Mouse (Mus musculus) thymus, adult 2 months (tissue): ENCODE results near the gene Lrfn1. TPM values are rescaled to one million over a fixed set of nuclear protein-coding genes. Genes with fewer than 3 reads are reported as not detected.

Experiments
- DNase-seq: peaks from one replicate; pipeline ENCODE4 v3.0.0; 2021
- H3K27ac ChIP-seq: fragments of 200-500 bp; 2 replicates; pipeline ENCODE4 v1.5.1; 2012; ENCODE audit warnings: low read length, control low read depth; ENCODE audit not compliant: control insufficient read depth, insufficient read depth
- H3K27me3 ChIP-seq: fragments of 200-500 bp; 2 replicates; pipeline ENCODE4 v1.6.1; 2012; ENCODE audit warnings: mild to moderate bottlenecking, low read length, moderate library complexity, mixed read lengths; ENCODE audit not compliant: control insufficient read depth, insufficient read depth
- H3K36me3 ChIP-seq: fragments of 200-500 bp; 2 replicates; pipeline ENCODE4 v1.6.1; 2012; ENCODE audit warnings: mild to moderate bottlenecking, low read length, moderate library complexity; ENCODE audit not compliant: control insufficient read depth, insufficient read depth
- H3K4me1 ChIP-seq: fragments of 200-500 bp; replicated peaks from 2 replicates; pipeline ENCODE4 v1.6.1; 2012; ENCODE audit warnings: low read length; ENCODE audit not compliant: control insufficient read depth, insufficient read depth
- H3K4me3 ChIP-seq: fragments of 200-500 bp; 2 replicates; pipeline ENCODE4 v1.5.1; 2012; ENCODE audit warnings: mild to moderate bottlenecking, low read length, control low read depth, moderate library complexity; ENCODE audit not compliant: control insufficient read depth, insufficient read depth
- CTCF ChIP-seq: fragments of 200-500 bp; IDR thresholded peaks from 2 replicates; pipeline ENCODE4 v1.5.1; 2012; ENCODE audit warnings: mild to moderate bottlenecking, control low read depth, low read length, moderate library complexity, borderline replicate concordance; ENCODE audit not compliant: control insufficient read depth, poor library complexity, insufficient read depth; ENCODE audit errors: extremely low read depth
- POLR2A ChIP-seq: fragments of 200-500 bp; IDR thresholded peaks from 2 replicates; pipeline ENCODE4 v1.6.1; 2012; ENCODE audit warnings: mild to moderate bottlenecking, low read length, control low read depth, moderate library complexity; ENCODE audit not compliant: control insufficient read depth, poor library complexity, insufficient read depth; ENCODE audit errors: extremely low read depth
- WGBS: fragments of 180-500 bp; shearing (Covaris S2); methylation state at CpG from one replicate; pipeline ENCODE4 v1.1.7; 2018; 5-methylcytosine and 5-hydroxymethylcytosine counted together
- polyA plus RNA-seq: library from polyadenylated mRNA; depleted of rRNA; stranded (reverse); fragments of >200 nt; gene quantifications from 2 replicates; pipeline ENCODE4 v1.2.3, GENCODE M21; 2012

Lrfn1 gene
- polyA plus RNA-seq, 1 experiment = 7.6 TPM

GRCm38 (mm10) chr7:28436932-28437570, 14.7 kb upstream of the Lrfn1 start, which contains the start of gene Gmfg:
Gene Gmfg (plus strand): TSS chr7:28437447.
- no peaks in the 10 kb centered on the region for H3K27me3 ChIP-seq
- TF ChIP-seq POLR2A (peak; percentile 23; the same call in 1 of the 2 replicates), CTCF (no peak; the same call in 1 of the 2 replicates)
- peak within 1 kb of the TSS; percentile 65 for H3K4me3 ChIP-seq
- peak within 1 kb of the TSS; percentile 77 for H3K27ac ChIP-seq
- peaks cover 22% of the 10 kb centered on the region for H3K4me1 ChIP-seq
- no peaks in the 10 kb centered on the region for H3K36me3 ChIP-seq
- peak; percentile 85 for DNase-seq
- WGBS = 12% methylated on average over 16 of the region's 16 CpGs

DNA sequence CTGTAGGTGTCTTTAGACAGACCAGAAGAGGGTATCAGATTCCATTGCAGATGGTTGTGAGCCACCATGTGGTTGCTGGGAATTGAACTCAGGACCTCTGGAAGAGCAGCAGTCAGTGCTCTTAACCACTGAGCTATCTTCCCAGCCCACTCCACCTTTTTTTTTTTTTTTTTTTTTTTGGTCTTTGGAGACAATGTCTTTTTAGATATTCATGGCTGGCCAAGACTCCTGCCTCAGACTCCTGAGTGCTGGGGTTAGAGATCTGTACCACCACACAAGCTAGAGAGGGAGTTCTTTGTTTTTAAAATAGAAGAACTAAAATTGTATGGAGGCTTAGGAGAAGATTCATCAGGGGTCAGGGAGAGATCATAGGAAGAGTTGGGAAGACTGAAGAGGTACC, 13.8 kb upstream of the Lrfn1 start:
- no peaks in the 10 kb centered on the region for H3K27me3 ChIP-seq
- H3K27ac ChIP-seq = no peak overlapping the region
- H3K4me3 ChIP-seq = no peak overlapping the region
- no peaks in the 10 kb centered on the region for H3K36me3 ChIP-seq
- peaks cover 24% of the 10 kb centered on the region for H3K4me1 ChIP-seq
- DNase-seq = no peak
- no peak for TF ChIP-seq POLR2A
- TF ChIP-seq CTCF = no peak

GRCm38 (mm10) chr7:28438771-28439170, 13.0 kb upstream of the Lrfn1 start:
- Histone ChIP-seq H3K4me3 (no peak overlapping the region), H3K27me3 (no peaks in the 10 kb centered on the region), H3K36me3 (no peaks in the 10 kb centered on the region), H3K4me1 (peaks cover 24% of the 10 kb centered on the region), H3K27ac (peak overlapping the region; percentile 87)
- DNase-seq = no peak
- WGBS = 19% methylated on average over 2 of the region's 2 CpGs
- no peak for TF ChIP-seq POLR2A
- TF ChIP-seq CTCF = no peak

GRCm38 (mm10) chr7:28440739-28441138, 11.0 kb upstream of the Lrfn1 start:
- 0% methylated on average over 2 of the region's 2 CpGs for WGBS
- TF ChIP-seq CTCF (no peak), POLR2A (peak; percentile 91)
- H3K4me3 ChIP-seq = peak overlapping the region; percentile 89
- peaks cover 17% of the 10 kb centered on the region; the same call in 1 of the 2 replicates for H3K36me3 ChIP-seq
- H3K27ac ChIP-seq = peak overlapping the region; percentile 97
- H3K27me3 ChIP-seq = no peaks in the 10 kb centered on the region
- H3K4me1 ChIP-seq = peaks cover 23% of the 10 kb centered on the region
- peak; percentile 85 for DNase-seq

- Histone ChIP-seq H3K27ac (peak overlapping the region; percentile 90), H3K4me1 (peaks cover 23% of the 10 kb centered on the region), H3K36me3 (peaks cover 21% of the 10 kb centered on the region; the same call in 1 of the 2 replicates), H3K27me3 (no peaks in the 10 kb centered on the region), H3K4me3 (peak overlapping the region; percentile 89)
- 38% methylated on average over 14 of the region's 14 CpGs for WGBS
- TF ChIP-seq CTCF (no peak), POLR2A (no peak)
- DNase-seq = no peak
Measured at GRCm38 (mm10) chr7:28441776-28442485, 9.8 kb upstream of the Lrfn1 start.

- TF ChIP-seq CTCF = no peak
- no peak for TF ChIP-seq POLR2A
- Histone ChIP-seq H3K27me3 (no peaks in the 10 kb centered on the region), H3K4me1 (peaks cover 17% of the 10 kb centered on the region), H3K27ac (no peak overlapping the region), H3K4me3 (no peak overlapping the region), H3K36me3 (peaks cover 26% of the 10 kb centered on the region)
- WGBS = 11% methylated on average over 4 of the region's 4 CpGs
- no peak for DNase-seq
Measured at GRCm38 (mm10) chr7:28442688-28443087, 9.1 kb upstream of the Lrfn1 start.
